Mouse (Mus musculus) bone marrow, adult 2 months (tissue): ENCODE data around the gene Ears2. TPM values are rescaled to one million over a fixed set of nuclear protein-coding genes. Genes with fewer than 3 reads are reported as not detected.
"Not testable (repeated sequence)": the region's sequence is repeated elsewhere in the genome, so short reads cannot be mapped to it uniquely, and the experiment has no call there.

Experiments
- H3K27ac ChIP-seq: fragments of 200-500 bp; 2 replicates; pipeline ENCODE4 v1.5.1; 2012; ENCODE audit warnings: low read depth, mild to moderate bottlenecking, control low read depth, inconsistent platforms, low read length; ENCODE audit not compliant: control insufficient read depth, poor library complexity, insufficient read depth
- H3K4me1 ChIP-seq: fragments of 200-500 bp; 2 replicates; pipeline ENCODE4 v1.6.1; 2011; ENCODE audit warnings: low read length; ENCODE audit not compliant: control insufficient read depth, insufficient read depth
- H3K4me3 ChIP-seq: fragments of 200-500 bp; replicated peaks from 2 replicates; pipeline ENCODE3; 2011; ENCODE audit warnings: mild to moderate bottlenecking, low read depth, low read length, control low read depth; ENCODE audit not compliant: control insufficient read depth
- CTCF ChIP-seq: fragments of 200-500 bp; IDR thresholded peaks from 2 replicates; pipeline ENCODE4 v1.5.1; 2011; ENCODE audit warnings: low read length, control low read depth; ENCODE audit not compliant: control insufficient read depth, insufficient read depth
- POLR2A ChIP-seq: fragments of 200-500 bp; IDR thresholded peaks from 2 replicates; pipeline ENCODE4 v1.6.1; 2011; ENCODE audit warnings: low read depth, mild to moderate bottlenecking, control low read depth, low read length, borderline replicate concordance; ENCODE audit not compliant: control insufficient read depth
- WGBS: fragments of 180-500 bp; shearing (Covaris S2); methylation state at CpG from one replicate; pipeline ENCODE4 v1.1.7; 2018; 5-methylcytosine and 5-hydroxymethylcytosine counted together
- polyA plus RNA-seq: library from polyadenylated mRNA; stranded (reverse); fragments of >200 nt; gene quantifications from 2 replicates; pipeline ENCODE4 v1.2.4, GENCODE M21; 2011; ENCODE audit warnings: low replicate concordance; ENCODE audit not compliant: missing spikeins, insufficient read depth, insufficient read length

The Ears2 gene
- 1.6 and 2.3 TPM in 2 replicates for polyA plus RNA-seq

GRCm38 (mm10) chr7:122066945-122067516, at the start of gene Ears2, which contains the start of gene Ubfd1:
TSS of gene Ears2 (minus strand) at chr7:122067263.
TSS of gene Ubfd1 (plus strand) at chr7:122067175.
- under 1% methylated on average over 60 of the region's 60 CpGs for WGBS
- TF ChIP-seq POLR2A (peak; percentile 38; the same call in 1 of the 2 replicates), CTCF (no peak)
- Histone ChIP-seq H3K4me1 (peaks cover 4% of the 10 kb centered on the region), H3K27ac (peak within 1 kb of the TSS; percentile 81), H3K4me3 (peak within 1 kb of the TSS; percentile 95)

- Histone ChIP-seq H3K27ac (no peak overlapping the region), H3K4me1 (no peaks in the 10 kb centered on the region), H3K4me3 (no peak overlapping the region)
- TF ChIP-seq POLR2A (no peak), CTCF (no peak)
- 95% methylated on average over 6 of the region's 6 CpGs for WGBS
Observed at GRCm38 (mm10) chr7:122108206-122108605, 41.1 kb upstream of the Ears2 start.

GRCm38 (mm10) chr7:122101747-122102244, 34.7 kb upstream of the Ears2 start, which contains the start of gene Ndufab1:
TSS of gene Ndufab1 (minus strand) at chr7:122101886.
- Histone ChIP-seq H3K4me1 (peaks cover 1% of the 10 kb centered on the region; the same call in 1 of the 2 replicates), H3K4me3 (peak within 1 kb of the TSS; percentile 93), H3K27ac (peak within 1 kb of the TSS; percentile 51; the same call in 1 of the 2 replicates)
- under 1% methylated on average over 43 of the region's 43 CpGs for WGBS
- TF ChIP-seq POLR2A (peak; percentile 30; the same call in 1 of the 2 replicates), CTCF (peak; percentile 72)

GRCm38 (mm10) chr7:122101014-122101746, 34.1 kb upstream of the Ears2 start:
- H3K4me1 ChIP-seq: not testable (repeated sequence)
- peak overlapping the region; percentile 93 for H3K4me3 ChIP-seq
- WGBS: 4% methylated on average over 28 of the region's 28 CpGs
- H3K27ac ChIP-seq: peak overlapping the region; percentile 51; the same call in 1 of the 2 replicates

- Histone ChIP-seq H3K4me1 (peaks cover 1% of the 10 kb centered on the region; the same call in 1 of the 2 replicates), H3K27ac (no peak overlapping the region), H3K4me3 (no peak overlapping the region)
- TF ChIP-seq CTCF (peak; percentile 65), POLR2A (no peak)
- 47% methylated on average over 4 of the region's 4 CpGs for WGBS
Observed at GRCm38 (mm10) chr7:122099222-122099621, 32.2 kb upstream of the Ears2 start.

- H3K27ac ChIP-seq: no peak overlapping the region
- 89% methylated on average over 3 of the region's 3 CpGs for WGBS
- no peak overlapping the region for H3K4me3 ChIP-seq
- TF ChIP-seq CTCF (no peak), POLR2A (no peak)
- H3K4me1 ChIP-seq: peaks cover 1% of the 10 kb centered on the region; the same call in 1 of the 2 replicates
Observed at GRCm38 (mm10) chr7:122098009-122098408, 30.9 kb upstream of the Ears2 start.

- WGBS: 90% methylated on average over 2 of the region's 2 CpGs
Observed at GRCm38 (mm10) chr7:122094564-122095330, 27.7 kb upstream of the Ears2 start.

More at GRCm38 (mm10) chr7:122094564-122095330, 27.7 kb upstream of the Ears2 start:
- H3K4me1 ChIP-seq: no peaks in the 10 kb centered on the region
- H3K27ac ChIP-seq: no peak overlapping the region
- TF ChIP-seq POLR2A (no peak), CTCF (peak; percentile 44)
- no peak overlapping the region for H3K4me3 ChIP-seq
